Comparison of ENCODE assay signal across 9 mouse cellular contexts in the genomic region with DNA sequence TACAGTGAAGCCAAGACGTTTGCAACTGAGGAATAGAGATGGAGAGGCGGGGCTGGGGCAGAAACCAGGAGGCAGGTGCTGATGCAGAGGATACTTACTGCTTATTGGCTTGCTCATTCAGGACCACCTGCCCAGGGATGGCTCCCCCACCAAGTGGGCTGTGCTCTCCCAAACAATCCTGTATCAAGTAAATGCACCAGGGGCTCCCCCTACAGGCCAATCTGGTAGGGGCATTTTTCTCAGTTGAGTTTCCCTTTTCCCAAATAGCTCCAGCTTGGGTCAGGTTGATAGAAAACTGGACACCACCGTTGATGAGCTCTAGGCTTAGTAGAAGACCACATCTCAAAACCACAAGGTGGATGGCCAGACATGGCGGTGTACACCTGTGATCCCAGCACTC.
DNase-seq lines count a peak whose midpoint lies in the region; ATAC-seq and TF ChIP-seq lines count a peak whose summit lies in the region.
"Had no signal": no experiment of that assay in that cellular context is flagged by ENCODE, and none has a peak within 500 bp of the region (broad histone marks: within the 10 kb centered on the region; RNA-seq: fewer than 3 reads in every experiment).

No protein-coding gene starts in this region.

- WGBS in forebrain, embryonic 16.5 days = 61% methylated on average over 4 of the region's 4 CpGs

- ATAC-seq in granulocyte monocyte progenitor cell, adult 5-6 weeks (replicated peaks; ENCODE audit: poor library complexity, severe bottlenecking) = no peak
- ATAC-seq in forebrain, embryonic 16.5 days = no peak

- peak; percentile 45; the same call in 1 of the 2 replicates for TF ChIP-seq CTCF in brain, embryonic 14.5 days (IDR thresholded peaks at IDR 0.05; ENCODE audit: borderline replicate concordance, extremely low read depth, insufficient read depth, insufficient read length)

- H3K4me3 ChIP-seq in forebrain, embryonic 16.5 days (replicated peaks; ENCODE audit: low read length) = no peak overlapping the region
- H3K4me3 ChIP-seq: erythroblast, embryonic 14.5 days had no signal

- H3K27me3 ChIP-seq in forebrain, embryonic 16.5 days (replicated peaks; ENCODE audit: control insufficient read depth, insufficient read depth, low read length) = no peaks in the 10 kb centered on the region

- H3K27ac ChIP-seq in forebrain, embryonic 16.5 days (ENCODE audit: low read length) = no peak overlapping the region

- no peaks in the 10 kb centered on the region for H3K36me3 ChIP-seq in forebrain, embryonic 16.5 days (ENCODE audit: control insufficient read depth, insufficient read depth)

- H3K4me2 ChIP-seq in forebrain, embryonic 16.5 days (ENCODE audit: low read length) = no peak overlapping the region

- intact Hi-C loops in heart, postnatal 10 days (cut with DNase I) = loop anchor here (5.0 to 10.0 kb wide), 2 partner anchors 106 to 178 kb away; a partner anchor contains a TSS
- intact Hi-C loops in heart, postnatal 25 days (cut with DNase I) = loop anchor here (10.0 kb wide), 2 partner anchors 106 to 186 kb away; a partner anchor contains a TSS

- peak; percentile 8 to 22 for DNase-seq in heart, postnatal 10 days
- no peak for DNase-seq in heart, postnatal 25 days (ENCODE audit: low spot score)
- DNase-seq in lung, postnatal 10 days = peak; percentile 11
- DNase-seq in lung, postnatal 25 days (ENCODE audit: low spot score) = no peak
- DNase-seq in brain, embryonic 14.5 days (ENCODE audit: low read depth) = no peak
- DNase-seq in retina, embryonic 14.5 days (ENCODE audit: low spot score) = peak; percentile 58

- H3K9ac ChIP-seq in forebrain, embryonic 16.5 days (replicated peaks; ENCODE audit: low read depth, low read length) = no peak overlapping the region

- H3K9me3 ChIP-seq in forebrain, embryonic 16.5 days (ENCODE audit: control insufficient read depth, low read length) = no peaks in the 10 kb centered on the region

- no peak for TF ChIP-seq POLR2A in brain, embryonic 14.5 days (IDR thresholded peaks at IDR 0.05; ENCODE audit: borderline replicate concordance, extremely low read depth, insufficient read depth, insufficient read length, poor library complexity, severe bottlenecking)

- H3K4me1 ChIP-seq in forebrain, embryonic 16.5 days (replicated peaks; ENCODE audit: control insufficient read depth, insufficient read depth, low read length) = peaks cover 3% of the 10 kb centered on the region; the same call in 1 of the 2 replicates

Comparison
In these comparisons a context has a peak if more than half of its experiments do, and no peak if none do; other contexts are left out.
1. DNase-seq: peak in heart, postnatal 10 days (2 of 2), lung, postnatal 10 days (single experiment) and retina, embryonic 14.5 days (single experiment); none in heart, postnatal 25 days (single experiment), lung, postnatal 25 days (single experiment) and brain, embryonic 14.5 days (single experiment).